Mouse (Mus musculus): Measurements from ENCODE around the gene Poc1b. TPM values are rescaled to one million over a fixed set of nuclear protein-coding genes. Genes with fewer than 3 reads are reported as not detected.
"Not testable (repeated sequence)": the region's sequence is repeated elsewhere in the genome, so short reads cannot be mapped to it uniquely, and the experiment has no call there.

Gene Poc1b
- total RNA-seq, 1 experiment from 2014 or later: 18.2 TPM

- no peak for DNase-seq
Measured at GRCm38 (mm10) chr10:99196556-99196955, 89.7 kb downstream of the Poc1b start.

- DNase-seq: no peak
Measured at GRCm38 (mm10) chr10:99197125-99197524, 90.3 kb downstream of the Poc1b start.

GRCm38 (mm10) chr10:99197607-99198305, 90.9 kb downstream of the Poc1b start:
- DNase-seq: no peak

- no peak for DNase-seq
Measured at GRCm38 (mm10) chr10:99198946-99199345, 92.1 kb downstream of the Poc1b start.

GRCm38 (mm10) chr10:99200944-99201343, 94.1 kb downstream of the Poc1b start:
- no peak for DNase-seq

- no peak for DNase-seq
Measured at GRCm38 (mm10) chr10:99201786-99202185, 95.0 kb downstream of the Poc1b start.

- no peak for DNase-seq
Measured at GRCm38 (mm10) chr10:99202363-99202762, 95.5 kb downstream of the Poc1b start.

- DNase-seq: no peak
Measured at GRCm38 (mm10) chr10:99203163-99203562, 96.3 kb downstream of the Poc1b start.

GRCm38 (mm10) chr10:99203577-99204487, 97.0 kb downstream of the Poc1b start:
- peak; percentile 49 for DNase-seq

- peak; percentile 24 for DNase-seq
Measured at GRCm38 (mm10) chr10:99204553-99204952, 97.7 kb downstream of the Poc1b start.

GRCm38 (mm10) chr10:99207121-99207520, 100.3 kb downstream of the Poc1b start:
- DNase-seq: no peak

- no peak for DNase-seq
Measured at GRCm38 (mm10) chr10:99209146-99209800, 102.4 kb downstream of the Poc1b start.

- no peak for DNase-seq
Measured at GRCm38 (mm10) chr10:99211021-99211420, 104.2 kb downstream of the Poc1b start.

- no peak for DNase-seq
Measured at GRCm38 (mm10) chr10:99211503-99212265, 104.8 kb downstream of the Poc1b start.

- no peak for DNase-seq
Measured at GRCm38 (mm10) chr10:99214421-99215299, 107.8 kb downstream of the Poc1b start.

GRCm38 (mm10) chr10:99216570-99216969, 109.7 kb downstream of the Poc1b start:
- not testable (repeated sequence) for DNase-seq

- DNase-seq: no peak
Measured at GRCm38 (mm10) chr10:99221540-99221939, 114.7 kb downstream of the Poc1b start.

GRCm38 (mm10) chr10:99222726-99223125, 115.9 kb downstream of the Poc1b start:
- DNase-seq: no peak

- no peak for DNase-seq
Measured at GRCm38 (mm10) chr10:99224218-99224617, 117.4 kb downstream of the Poc1b start.

GRCm38 (mm10) chr10:99226782-99227181, 119.9 kb downstream of the Poc1b start:
- no peak for DNase-seq

Data from adrenal gland, postnatal 25 days (tissue).